Mouse (Mus musculus) ovary, adult 18-20 months (tissue): Measurements from ENCODE around the gene Rundc3a.
"Not testable (repeated sequence)": the region's sequence is repeated elsewhere in the genome, so short reads cannot be mapped to it uniquely, and the experiment has no call there.

Source experiments
- DNase-seq: peaks from one replicate; pipeline ENCODE4 v3.0.0; 2022; ENCODE audit warnings: low spot score, mixed read lengths

The Rundc3a gene

GRCm38 (mm10) chr11:102393238-102393634, at the start of gene Rundc3a:
TSS of gene Rundc3a (plus strand) at chr11:102393403.
- DNase-seq: peak; percentile 75

- DNase-seq: no peak
Measured at GRCm38 (mm10) chr11:102344458-102344857, 48.7 kb upstream of the Rundc3a start.

- no peak for DNase-seq
Measured at GRCm38 (mm10) chr11:102346926-102347325, 46.3 kb upstream of the Rundc3a start.

- DNase-seq: no peak
Measured at GRCm38 (mm10) chr11:102347683-102348082, 45.5 kb upstream of the Rundc3a start.

GRCm38 (mm10) chr11:102348101-102348585, 45.1 kb upstream of the Rundc3a start:
- DNase-seq: no peak

- no peak for DNase-seq
Measured at GRCm38 (mm10) chr11:102348771-102349170, 44.4 kb upstream of the Rundc3a start.

- no peak for DNase-seq
Measured at GRCm38 (mm10) chr11:102349189-102349954, 43.8 kb upstream of the Rundc3a start.

GRCm38 (mm10) chr11:102350416-102350815, 42.8 kb upstream of the Rundc3a start:
- no peak for DNase-seq

- no peak for DNase-seq
Measured at GRCm38 (mm10) chr11:102350981-102351523, 42.2 kb upstream of the Rundc3a start.

- DNase-seq: no peak
Measured at GRCm38 (mm10) chr11:102352378-102352777, 40.8 kb upstream of the Rundc3a start.

- DNase-seq: no peak
Measured at GRCm38 (mm10) chr11:102353021-102353431, 40.2 kb upstream of the Rundc3a start.

- no peak for DNase-seq
Measured at GRCm38 (mm10) chr11:102355501-102355900, 37.7 kb upstream of the Rundc3a start.

- no peak for DNase-seq
Measured at GRCm38 (mm10) chr11:102356190-102356589, 37.0 kb upstream of the Rundc3a start.

GRCm38 (mm10) chr11:102356636-102357350, 36.4 kb upstream of the Rundc3a start:
- DNase-seq: no peak

GRCm38 (mm10) chr11:102358365-102358764, 34.8 kb upstream of the Rundc3a start:
- DNase-seq: no peak

- DNase-seq: no peak
Measured at GRCm38 (mm10) chr11:102361776-102362495, 31.3 kb upstream of the Rundc3a start.

GRCm38 (mm10) chr11:102363623-102364022, 29.6 kb upstream of the Rundc3a start:
- DNase-seq: no peak

GRCm38 (mm10) chr11:102364570-102365371, 28.4 kb upstream of the Rundc3a start:
- no peak for DNase-seq

GRCm38 (mm10) chr11:102365699-102366098, 27.5 kb upstream of the Rundc3a start:
- DNase-seq: no peak

- DNase-seq: not testable (repeated sequence)
Measured at GRCm38 (mm10) chr11:102366103-102366502, 27.1 kb upstream of the Rundc3a start, which contains the start of gene Slc4a1. TSS of gene Slc4a1 (minus strand) at chr11:102366203.
